Mouse (Mus musculus) lung, postnatal 0 days (tissue): ENCODE data around the gene Tspan5. TPM values are rescaled to one million over a fixed set of nuclear protein-coding genes. Genes with fewer than 3 reads are reported as not detected.

ENCODE experiments used
- ATAC-seq: fragments of 200-750 bp; cut with Nextera tagmentation; 2 replicates; pipeline ENCODE4 v1.8.0; 2017; ENCODE audit warnings: moderate library complexity
- DNase-seq: peaks from one replicate; pipeline ENCODE4 v3.0.0-alpha.2; 2016; ENCODE audit warnings: low spot score
- H3K27ac ChIP-seq: fragments of 300-500 bp; sonication (generic); 2 replicates; pipeline ENCODE4 v1.5.1; 2014; ENCODE audit warnings: antibody characterized with exemption, mild to moderate bottlenecking, low read length, mixed read lengths
- H3K27me3 ChIP-seq: fragments of 300-500 bp; sonication (generic); replicated peaks from 2 replicates; pipeline ENCODE4 v1.6.1; 2014; ENCODE audit warnings: low read length, mixed read lengths; ENCODE audit not compliant: insufficient read depth
- H3K36me3 ChIP-seq: fragments of 300-500 bp; sonication (generic); 2 replicates; pipeline ENCODE4 v1.6.1; 2014; ENCODE audit warnings: low read length, mixed read lengths; ENCODE audit not compliant: insufficient read depth
- H3K4me1 ChIP-seq: fragments of 300-500 bp; sonication (generic); 2 replicates; pipeline ENCODE4 v1.6.1; 2014; ENCODE audit warnings: antibody characterized with exemption, low read depth, low read length, mixed read lengths; ENCODE audit not compliant: insufficient read depth
- H3K4me2 ChIP-seq: fragments of 300-500 bp; sonication (generic); replicated peaks from 2 replicates; pipeline ENCODE4 v1.6.1; 2014; ENCODE audit warnings: low read depth, mild to moderate bottlenecking, low read length, moderate library complexity, mixed read lengths
- H3K4me3 ChIP-seq: fragments of 300-500 bp; sonication (generic); 2 replicates; pipeline ENCODE4 v1.5.1; 2014; ENCODE audit warnings: low read depth, low read length
- H3K9ac ChIP-seq: fragments of 300-500 bp; sonication (generic); replicated peaks from 2 replicates; pipeline ENCODE4 v1.6.1; 2014; ENCODE audit warnings: low read depth, mild to moderate bottlenecking
- H3K9me3 ChIP-seq: fragments of 300-500 bp; sonication (generic); 2 replicates; pipeline ENCODE4 v1.6.1; 2016; ENCODE audit warnings: low read length, mixed read lengths
- CTCF ChIP-seq: IDR thresholded peaks from 2 replicates; pipeline ENCODE4 v1.5.1; 2016; ENCODE audit warnings: antibody characterized with exemption, mild to moderate bottlenecking
- EP300 ChIP-seq: IDR thresholded peaks from 2 replicates; pipeline ENCODE4 v1.6.1; 2016; ENCODE audit warnings: antibody characterized with exemption, mild to moderate bottlenecking, control low read depth
- WGBS: fragments of 180-500 bp; shearing (Covaris S2); extraction: QIAGEN DNeasy Blood & Tissue Kit; methylation state at CpG from one replicate; pipeline ENCODE4 v1.1.7; 2014; 5-methylcytosine and 5-hydroxymethylcytosine counted together
- polyA plus RNA-seq: library from polyadenylated mRNA; unstranded; fragments of >200 nt; fragmentation: Nextera tagmentation; extraction: Ambion mirVana; gene quantifications from 2 replicates; pipeline ENCODE4 v1.2.1, GENCODE M21; 2015

The Tspan5 gene
- polyA plus RNA-seq, 1 experiment from 2014 or later: 33.0 TPM

DNA sequence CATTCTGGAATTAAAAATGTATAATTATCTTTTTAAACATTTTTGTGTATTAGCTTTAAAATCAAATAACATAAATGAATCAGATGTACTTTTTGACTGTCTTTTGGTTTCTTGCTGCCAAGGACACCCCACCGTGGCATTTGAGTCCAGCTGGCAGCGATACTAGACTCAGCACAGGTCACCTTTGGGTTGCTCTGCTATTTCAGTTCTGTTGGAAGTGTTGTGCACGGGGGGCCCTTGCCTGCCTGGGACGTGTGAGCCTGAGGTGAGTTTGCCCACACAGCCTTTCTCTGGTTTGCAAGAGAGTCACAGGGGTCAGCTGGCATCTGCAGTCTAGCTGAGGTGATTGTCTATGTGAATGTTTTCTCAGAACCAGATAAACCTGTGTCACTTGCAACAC, 65.8 kb downstream of the Tspan5 start:
- H3K4me3 ChIP-seq: no peak overlapping the region
- H3K9me3 ChIP-seq: no peaks in the 10 kb centered on the region
- no peak overlapping the region for H3K27ac ChIP-seq
- TF ChIP-seq CTCF (no peak), EP300 (no peak)
- no peaks in the 10 kb centered on the region for H3K36me3 ChIP-seq
- DNase-seq: no peak
- H3K4me2 ChIP-seq: no peak overlapping the region
- H3K9ac ChIP-seq: no peak overlapping the region
- no peak for ATAC-seq
- 84% methylated on average over 4 of the region's 4 CpGs for WGBS
- H3K27me3 ChIP-seq: no peaks in the 10 kb centered on the region
- H3K4me1 ChIP-seq: peaks cover 1% of the 10 kb centered on the region; the same call in 1 of the 2 replicates

DNA sequence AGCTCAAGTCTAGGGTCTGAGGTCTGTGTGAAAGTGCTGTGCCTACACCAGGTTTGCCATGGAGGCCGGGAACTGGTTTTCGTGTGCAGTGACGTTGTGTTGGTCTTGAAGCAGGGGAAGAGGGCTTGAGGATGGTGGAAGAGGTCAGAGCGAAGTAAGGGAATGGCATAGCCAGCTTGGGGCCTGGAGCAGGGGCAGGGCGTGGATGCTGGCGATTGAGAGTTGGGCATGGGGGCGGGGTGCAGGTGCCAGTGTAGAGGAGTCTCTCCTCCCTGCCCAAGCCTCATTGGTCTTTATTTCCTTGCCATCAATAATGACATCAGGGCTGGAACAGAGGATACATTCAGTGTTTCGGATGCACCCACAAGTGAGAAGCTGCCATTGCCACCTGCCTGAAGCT, 67.5 kb downstream of the Tspan5 start:
- TF ChIP-seq CTCF (no peak), EP300 (no peak)
- Histone ChIP-seq H3K36me3 (no peaks in the 10 kb centered on the region), H3K27ac (no peak overlapping the region), H3K4me1 (no peaks in the 10 kb centered on the region), H3K9me3 (no peaks in the 10 kb centered on the region), H3K27me3 (no peaks in the 10 kb centered on the region), H3K9ac (no peak overlapping the region), H3K4me3 (no peak overlapping the region), H3K4me2 (no peak overlapping the region)
- DNase-seq: no peak
- 84% methylated on average over 8 of the region's 8 CpGs for WGBS
- no peak for ATAC-seq

DNA sequence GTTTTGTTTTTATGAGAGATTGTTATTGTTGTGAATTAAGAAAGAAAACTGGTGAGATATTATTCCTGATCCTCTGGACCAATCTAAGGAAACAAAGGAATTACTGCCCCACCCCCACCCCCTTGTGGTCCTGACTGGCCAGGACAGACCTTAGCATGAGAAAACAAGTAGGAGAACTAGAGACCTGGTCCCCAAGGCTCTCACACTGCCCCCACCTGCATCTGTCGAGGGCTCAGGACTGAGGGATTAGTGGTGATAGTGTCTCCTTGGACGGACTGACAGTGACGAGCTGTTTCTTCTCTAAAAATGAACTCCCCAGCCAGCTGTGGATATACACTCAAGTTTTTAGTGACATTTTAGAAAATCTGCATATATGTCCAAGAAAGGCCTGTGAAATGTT, 70.6 kb downstream of the Tspan5 start:
- Histone ChIP-seq H3K27me3 (no peaks in the 10 kb centered on the region), H3K9me3 (no peaks in the 10 kb centered on the region), H3K4me2 (no peak overlapping the region), H3K36me3 (no peaks in the 10 kb centered on the region), H3K4me3 (no peak overlapping the region), H3K27ac (no peak overlapping the region), H3K9ac (no peak overlapping the region), H3K4me1 (peaks cover 5% of the 10 kb centered on the region; the same call in 1 of the 2 replicates)
- TF ChIP-seq CTCF (0 out of 2 replicates have a peak, but pooled peaks have one; percentile 15), EP300 (no peak)
- no peak for DNase-seq
- ATAC-seq: no peak
- 68% methylated on average over 3 of the region's 3 CpGs for WGBS

DNA sequence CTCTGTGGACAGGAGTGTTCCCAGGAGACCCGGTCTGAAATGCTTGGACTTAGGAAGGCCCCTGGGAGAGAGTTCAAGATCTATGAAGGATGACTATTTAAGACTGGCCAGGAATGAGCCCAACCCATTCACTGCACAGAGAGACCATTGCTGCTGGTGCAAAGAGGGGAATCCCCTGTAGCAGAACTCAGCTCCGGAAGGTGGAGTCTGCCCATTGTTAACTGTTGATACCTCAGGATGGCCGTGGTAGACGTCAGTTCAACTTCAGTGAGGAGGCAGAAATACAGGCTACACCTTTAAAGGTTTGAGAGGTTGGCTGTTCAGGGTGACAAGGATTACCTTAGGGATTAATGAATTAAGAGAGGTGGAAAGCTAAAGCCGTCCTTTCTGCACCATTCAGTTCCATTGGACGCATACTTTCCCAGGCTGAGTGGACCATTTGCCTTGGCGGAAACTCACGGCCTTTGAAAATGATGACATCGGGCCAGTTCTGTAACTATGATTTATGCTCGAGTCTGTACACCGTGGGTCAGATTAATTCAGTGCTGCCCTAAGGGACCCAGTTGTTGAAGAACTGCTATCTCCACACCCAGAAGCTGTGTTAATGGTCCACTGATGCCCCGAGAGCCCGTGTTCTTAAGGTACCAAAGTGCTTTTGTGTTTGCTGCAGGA, 71.3 kb downstream of the Tspan5 start:
- no peak overlapping the region for H3K9ac ChIP-seq
- no peak overlapping the region for H3K4me2 ChIP-seq
- H3K4me1 ChIP-seq: peaks cover 5% of the 10 kb centered on the region; the same call in 1 of the 2 replicates
- H3K27ac ChIP-seq: no peak overlapping the region
- no peak overlapping the region for H3K4me3 ChIP-seq
- H3K36me3 ChIP-seq: no peaks in the 10 kb centered on the region
- TF ChIP-seq EP300 (no peak), CTCF (no peak)
- DNase-seq: no peak
- no peaks in the 10 kb centered on the region for H3K9me3 ChIP-seq
- WGBS: 78% methylated on average over 13 of the region's 13 CpGs
- ATAC-seq: no peak
- no peaks in the 10 kb centered on the region for H3K27me3 ChIP-seq

DNA sequence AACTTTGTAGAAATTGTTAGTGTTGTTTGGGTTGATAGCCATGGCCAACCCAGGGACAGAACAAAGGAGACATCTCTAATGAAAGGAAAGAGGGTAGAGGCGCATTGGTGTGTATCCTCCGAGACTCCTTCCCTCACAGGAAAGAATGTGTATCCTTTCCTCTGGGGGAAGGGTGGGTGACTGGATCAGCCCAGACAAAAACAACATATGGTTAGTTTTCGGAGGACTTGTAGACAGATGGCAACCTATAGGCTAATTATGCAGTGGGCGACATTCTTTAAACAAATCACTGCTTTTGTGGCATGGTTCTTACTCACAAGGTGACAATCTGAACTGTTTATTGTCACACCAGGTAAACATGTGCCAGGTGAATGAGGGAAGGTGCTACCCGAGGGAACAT, 72.5 kb downstream of the Tspan5 start:
- Histone ChIP-seq H3K27me3 (no peaks in the 10 kb centered on the region), H3K36me3 (no peaks in the 10 kb centered on the region), H3K27ac (no peak overlapping the region), H3K4me3 (no peak overlapping the region), H3K4me1 (peaks cover 5% of the 10 kb centered on the region; the same call in 1 of the 2 replicates), H3K9me3 (no peaks in the 10 kb centered on the region), H3K4me2 (no peak overlapping the region), H3K9ac (no peak overlapping the region)
- WGBS: 64% methylated on average over 5 of the region's 5 CpGs
- ATAC-seq: no peak
- no peak for DNase-seq
- TF ChIP-seq CTCF (no peak), EP300 (no peak)

DNA sequence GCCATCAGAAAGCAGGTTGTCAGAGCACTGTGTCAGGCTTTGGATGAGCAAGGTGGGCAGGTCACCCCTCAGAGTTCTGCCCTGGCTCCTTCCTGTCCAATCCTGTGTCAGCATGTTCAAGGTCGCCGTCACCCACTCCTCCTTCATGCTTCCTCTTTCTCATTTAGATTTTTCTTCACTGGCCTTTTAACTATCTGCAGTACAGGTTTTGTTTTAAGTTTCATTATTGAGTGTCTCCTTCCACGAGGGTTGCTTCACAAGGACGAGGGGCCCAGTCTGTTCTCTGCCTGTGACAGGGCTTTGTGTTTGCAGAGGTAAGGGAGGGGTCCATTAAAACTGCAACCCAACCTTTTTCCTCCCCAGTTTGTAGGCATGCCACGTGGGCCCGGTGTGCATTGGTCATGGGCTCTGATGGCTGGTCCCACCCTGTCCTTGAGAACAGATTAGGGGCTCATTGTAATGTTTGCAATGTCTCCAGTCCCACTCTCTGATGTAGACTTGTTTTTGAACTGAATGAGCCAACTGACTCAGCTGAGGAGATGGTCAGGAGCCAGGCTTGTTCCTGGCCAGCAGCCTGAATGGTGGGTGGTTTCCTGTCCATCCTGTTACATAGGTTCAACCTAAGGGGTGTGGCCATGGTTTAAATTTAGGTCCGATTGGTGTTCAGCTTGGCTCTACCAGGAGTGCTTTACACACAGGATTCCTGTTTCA, 73.3 kb downstream of the Tspan5 start:
- ATAC-seq: peak; percentile 71
- Histone ChIP-seq H3K4me1 (peaks cover 5% of the 10 kb centered on the region; the same call in 1 of the 2 replicates), H3K4me2 (no peak overlapping the region), H3K27me3 (no peaks in the 10 kb centered on the region), H3K4me3 (no peak overlapping the region), H3K9me3 (no peaks in the 10 kb centered on the region), H3K36me3 (no peaks in the 10 kb centered on the region), H3K27ac (peak overlapping the region; percentile 43; the same call in 1 of the 2 replicates), H3K9ac (no peak overlapping the region)
- 47% methylated on average over 7 of the region's 7 CpGs for WGBS
- DNase-seq: peak; percentile 58
- TF ChIP-seq CTCF (no peak), EP300 (no peak)
